Mouse (Mus musculus) stomach, embryonic 15.5 days (tissue): ENCODE results near the gene Ankrd52. TPM values are rescaled to one million over a fixed set of nuclear protein-coding genes. Genes with fewer than 3 reads are reported as not detected.
A peak's percentile ranks its signal among the peaks of the same experiment; 100 is the strongest.

Source experiments
- ATAC-seq: fragments of 200-750 bp; cut with Nextera tagmentation; 2 replicates; pipeline ENCODE4 v1.8.0; 2017; ENCODE audit warnings: low read depth, moderate number of reproducible peaks, moderate TSS enrichment; ENCODE audit not compliant: insufficient read depth, low FRiP score
- H3K27ac ChIP-seq: fragments of 300-500 bp; sonication (generic); 2 replicates; pipeline ENCODE4 v1.5.1; 2015; ENCODE audit warnings: mild to moderate bottlenecking, inconsistent platforms
- H3K27me3 ChIP-seq: fragments of 300-500 bp; sonication (generic); replicated peaks from 2 replicates; pipeline ENCODE4 v1.6.1; 2015; ENCODE audit warnings: inconsistent platforms
- H3K36me3 ChIP-seq: fragments of 300-500 bp; sonication (generic); 2 replicates; pipeline ENCODE4 v1.6.1; 2015; ENCODE audit warnings: inconsistent platforms
- H3K4me1 ChIP-seq: fragments of 300-500 bp; sonication (generic); 2 replicates; pipeline ENCODE4 v1.6.1; 2015; ENCODE audit warnings: inconsistent platforms
- H3K4me2 ChIP-seq: fragments of 300-500 bp; sonication (generic); 2 replicates; pipeline ENCODE4 v1.6.1; 2015; ENCODE audit warnings: mild to moderate bottlenecking, inconsistent platforms
- H3K4me3 ChIP-seq: fragments of 300-500 bp; sonication (generic); replicated peaks from 2 replicates; pipeline ENCODE4 v1.5.1; 2015; ENCODE audit warnings: inconsistent platforms
- H3K9ac ChIP-seq: fragments of 300-500 bp; sonication (generic); 2 replicates; pipeline ENCODE4 v1.6.1; 2015; ENCODE audit warnings: inconsistent platforms
- H3K9me3 ChIP-seq: fragments of 300-500 bp; sonication (generic); 2 replicates; pipeline ENCODE4 v1.6.1; 2016; ENCODE audit warnings: inconsistent platforms
- WGBS: fragments of 180-500 bp; shearing (Covaris S2); methylation state at CpG from one replicate; pipeline ENCODE4 v1.1.7; 2015; 5-methylcytosine and 5-hydroxymethylcytosine counted together
- polyA plus RNA-seq: library from polyadenylated mRNA; unstranded; fragments of >200 nt; fragmentation: Nextera tagmentation; extraction: Ambion mirVana; gene quantifications from 2 replicates; pipeline ENCODE4 v1.2.1, GENCODE M21; 2015

Ankrd52 gene
- polyA plus RNA-seq, 1 experiment from 2014 or later, result 12.8 TPM

DNA sequence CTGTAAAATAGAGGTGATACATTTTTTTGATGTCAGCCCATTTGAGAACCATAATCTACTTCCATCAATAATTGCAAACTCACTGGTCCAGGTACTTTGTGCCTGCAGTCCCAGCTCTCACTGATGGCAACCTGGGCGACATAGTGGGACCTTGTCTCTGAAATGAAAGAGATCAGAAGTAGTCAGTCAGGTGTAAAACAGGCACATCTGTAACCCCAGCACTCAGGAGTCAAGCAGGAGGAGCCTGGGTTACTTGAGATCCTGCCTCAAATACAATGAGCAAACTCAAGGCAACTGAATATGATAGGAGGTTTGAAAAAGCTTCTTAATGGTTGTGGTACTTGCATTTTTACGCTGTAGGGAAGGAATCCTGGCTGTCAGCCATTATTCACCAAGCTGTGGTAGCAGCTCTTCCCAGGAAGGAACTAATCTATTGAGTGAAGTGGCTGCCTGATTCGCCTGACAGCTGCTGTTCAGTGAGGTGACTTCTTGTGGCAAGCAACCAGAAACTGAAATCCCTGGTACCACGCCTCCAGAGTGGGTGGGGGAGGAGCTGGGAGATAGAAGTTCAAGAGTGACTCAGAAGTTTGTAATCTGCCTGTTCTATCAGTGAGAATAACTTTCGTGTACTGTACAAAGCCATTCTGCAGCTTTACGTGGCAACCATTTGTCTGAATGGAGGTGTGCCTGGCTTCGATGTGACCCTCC is 32.2 kb upstream of the Ankrd52 start:
- WGBS, result 21% methylated on average over 7 of the region's 7 CpGs
- Histone ChIP-seq H3K36me3 (no peaks in the 10 kb centered on the region; the same call in 1 of the 2 replicates), H3K4me3 (peak overlapping the region; percentile 10; the same call in 1 of the 2 replicates), H3K27ac (peak overlapping the region; percentile 84), H3K9ac (no peak overlapping the region), H3K4me1 (peaks cover 11% of the 10 kb centered on the region), H3K27me3 (no peaks in the 10 kb centered on the region), H3K4me2 (peak overlapping the region; percentile 34), H3K9me3 (no peaks in the 10 kb centered on the region)
- ATAC-seq, result peak; percentile 86

DNA sequence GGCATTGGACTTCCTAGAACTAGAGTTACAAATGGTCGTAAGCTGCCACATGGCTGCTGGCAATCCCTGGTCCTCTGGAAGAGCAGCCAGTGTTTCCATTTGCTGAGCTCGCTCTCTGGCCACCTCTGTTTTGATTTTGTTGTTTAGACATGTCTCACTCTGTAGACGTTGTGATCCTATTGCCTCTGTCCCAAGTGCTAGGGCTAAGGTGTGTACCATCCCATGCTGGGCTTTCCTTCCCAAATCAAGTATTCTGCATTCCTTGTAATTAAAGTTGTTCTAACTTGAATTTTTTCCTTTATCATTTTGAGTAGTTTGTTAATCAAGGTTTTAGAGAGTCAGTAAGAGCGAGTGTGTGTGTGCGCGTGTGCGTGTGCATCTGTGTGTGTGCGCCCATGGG is 29.4 kb upstream of the Ankrd52 start:
- H3K27ac ChIP-seq, result no peak overlapping the region
- no peak overlapping the region for H3K4me2 ChIP-seq
- WGBS, result 84% methylated on average over 8 of the region's 8 CpGs
- H3K36me3 ChIP-seq, result peaks cover 22% of the 10 kb centered on the region
- H3K4me1 ChIP-seq, result peaks cover 10% of the 10 kb centered on the region
- H3K27me3 ChIP-seq, result no peaks in the 10 kb centered on the region
- no peak for ATAC-seq
- no peak overlapping the region for H3K4me3 ChIP-seq
- no peak overlapping the region for H3K9ac ChIP-seq
- no peaks in the 10 kb centered on the region for H3K9me3 ChIP-seq

DNA sequence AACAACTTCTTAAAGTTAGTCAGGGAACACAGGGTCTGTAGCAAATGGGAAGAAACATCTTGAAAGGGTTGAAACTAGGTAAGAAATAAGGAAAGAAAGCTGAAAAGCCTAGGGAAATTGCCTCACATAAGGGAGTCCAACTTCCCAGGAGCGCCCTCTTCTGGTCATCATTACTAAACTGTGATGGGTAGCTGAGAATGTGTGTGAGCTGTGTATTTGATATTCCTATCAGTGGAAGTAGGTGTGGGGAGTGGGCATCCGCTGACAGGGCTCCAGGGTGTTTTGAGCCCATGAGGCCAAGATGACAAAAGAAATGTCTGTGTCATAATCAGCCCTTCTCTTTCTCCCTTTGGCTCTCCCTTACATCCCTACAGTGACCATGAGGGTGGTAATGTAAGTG is 18.1 kb upstream of the Ankrd52 start:
- H3K36me3 ChIP-seq, result peaks cover 60% of the 10 kb centered on the region

DNA sequence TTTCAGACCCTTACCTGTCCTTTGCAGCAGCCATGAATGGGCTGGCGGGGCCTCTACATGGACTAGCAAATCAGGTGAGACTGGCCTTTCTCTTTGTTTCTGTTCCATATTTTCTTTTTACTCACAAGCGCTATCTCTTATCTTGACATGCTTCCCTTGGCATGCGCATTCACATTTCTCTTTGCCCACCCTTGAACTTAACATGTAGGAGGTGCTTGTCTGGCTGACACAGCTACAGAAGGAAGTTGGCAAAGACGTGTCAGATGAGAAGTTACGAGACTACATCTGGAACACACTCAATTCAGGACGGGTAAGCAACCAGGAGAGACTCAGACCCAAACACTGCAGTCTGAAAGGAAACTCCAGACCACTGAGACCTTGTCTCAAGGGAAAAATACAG is 17.7 kb upstream of the Ankrd52 start:
- H3K36me3 ChIP-seq, result peaks cover 56% of the 10 kb centered on the region

More for the DNA sequence above, 18.1 kb upstream of the Ankrd52 start:
- H3K9ac ChIP-seq, result no peak overlapping the region
- no peak for ATAC-seq
- H3K4me2 ChIP-seq, result no peak overlapping the region
- no peak overlapping the region for H3K27ac ChIP-seq
- H3K4me1 ChIP-seq, result no peaks in the 10 kb centered on the region
- WGBS, result 53% methylated on average over 2 of the region's 2 CpGs
- no peaks in the 10 kb centered on the region for H3K27me3 ChIP-seq
- no peaks in the 10 kb centered on the region for H3K9me3 ChIP-seq
- H3K4me3 ChIP-seq, result no peak overlapping the region

DNA sequence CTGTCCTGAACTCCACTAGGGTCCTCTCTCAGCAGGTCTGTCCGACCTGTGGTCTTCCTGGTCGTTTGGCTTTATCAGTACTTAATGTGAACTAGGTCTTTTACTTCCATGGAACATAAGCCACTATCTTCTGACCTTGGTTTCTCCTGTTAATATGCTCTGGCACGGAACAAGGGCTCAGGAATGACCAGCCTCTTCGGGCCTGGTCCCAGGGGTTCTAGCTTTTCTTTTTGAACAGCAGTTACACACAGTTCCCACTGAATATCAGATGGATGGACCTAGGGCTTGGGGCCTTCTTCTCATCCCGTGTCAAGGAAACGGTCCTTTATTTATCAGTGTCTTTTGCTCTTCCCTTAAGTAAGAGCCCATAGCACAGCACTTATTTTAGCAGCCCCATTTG is 15.1 kb upstream of the Ankrd52 start:
- WGBS, result 88% methylated on average over 6 of the region's 6 CpGs
- no peak overlapping the region for H3K27ac ChIP-seq
- H3K4me2 ChIP-seq, result no peak overlapping the region
- no peaks in the 10 kb centered on the region for H3K4me1 ChIP-seq
- peaks cover 50% of the 10 kb centered on the region for H3K36me3 ChIP-seq
- H3K9me3 ChIP-seq, result no peaks in the 10 kb centered on the region
- no peak overlapping the region for H3K9ac ChIP-seq
- no peaks in the 10 kb centered on the region for H3K27me3 ChIP-seq
- no peak for ATAC-seq
- H3K4me3 ChIP-seq, result no peak overlapping the region

More for the DNA sequence above, 17.7 kb upstream of the Ankrd52 start:
- 82% methylated on average over 6 of the region's 6 CpGs for WGBS
- Histone ChIP-seq H3K9ac (no peak overlapping the region), H3K4me2 (no peak overlapping the region), H3K27ac (no peak overlapping the region), H3K4me1 (no peaks in the 10 kb centered on the region), H3K4me3 (no peak overlapping the region), H3K9me3 (no peaks in the 10 kb centered on the region), H3K27me3 (no peaks in the 10 kb centered on the region)
- ATAC-seq, result no peak

DNA sequence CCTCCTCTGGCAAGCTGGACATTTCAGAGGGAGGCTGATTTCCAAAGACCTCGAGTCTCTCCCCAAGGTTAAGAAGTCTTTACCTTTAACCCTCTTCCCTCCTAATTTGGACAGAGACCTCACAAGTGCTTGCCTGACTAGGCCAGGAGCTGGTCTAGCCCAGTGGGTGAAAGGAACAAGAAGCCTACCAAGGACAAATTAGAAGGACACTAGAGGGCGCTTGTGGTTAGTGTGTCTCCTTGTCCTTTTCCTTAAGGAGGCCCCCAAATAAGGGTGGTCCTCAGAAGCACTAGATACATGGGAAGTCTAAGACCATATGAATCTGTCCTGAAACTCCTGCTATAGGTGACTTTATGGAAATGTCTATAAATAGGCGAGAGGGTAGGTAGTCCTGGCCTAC is 14.3 kb upstream of the Ankrd52 start:
- 48% methylated on average over 3 of the region's 3 CpGs for WGBS
- H3K9me3 ChIP-seq, result no peaks in the 10 kb centered on the region
- no peak for ATAC-seq

DNA sequence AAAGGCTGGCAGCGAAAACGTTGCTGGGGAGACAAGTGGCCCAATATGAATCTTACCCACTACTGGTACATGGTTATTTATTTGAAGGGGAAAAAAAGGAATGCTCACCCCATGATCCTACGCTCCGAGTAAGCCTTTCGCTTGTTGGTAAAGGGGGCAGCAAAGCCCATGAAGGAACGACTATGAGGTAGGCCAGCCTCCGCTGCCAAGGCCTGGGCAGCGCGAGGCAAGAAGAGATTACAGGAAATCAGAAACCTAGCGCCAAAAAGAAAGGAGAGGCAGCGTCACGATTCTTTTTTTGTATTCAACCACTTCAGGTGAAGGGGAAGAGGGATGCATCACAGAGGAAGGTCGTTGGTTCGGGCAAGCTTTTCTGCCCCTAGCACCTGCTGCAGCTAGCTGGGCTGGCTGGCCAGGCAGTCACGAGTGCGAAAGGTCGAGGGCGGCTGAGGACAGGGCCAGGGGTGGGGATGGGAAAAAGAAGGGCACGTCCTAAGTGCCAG is 9.0 kb upstream of the Ankrd52 start:
- Histone ChIP-seq H3K4me1 (peaks cover 15% of the 10 kb centered on the region; the same call in 1 of the 2 replicates), H3K9ac (peak overlapping the region; percentile 74), H3K27me3 (no peaks in the 10 kb centered on the region), H3K36me3 (peaks cover 8% of the 10 kb centered on the region), H3K4me3 (peak overlapping the region; percentile 78), H3K27ac (peak overlapping the region; percentile 96), H3K9me3 (no peaks in the 10 kb centered on the region), H3K4me2 (peak overlapping the region; percentile 90)
- no peak for ATAC-seq
- WGBS, result 15% methylated on average over 19 of the region's 19 CpGs

More for the DNA sequence above, 14.3 kb upstream of the Ankrd52 start:
- no peak overlapping the region for H3K4me3 ChIP-seq
- peaks cover 50% of the 10 kb centered on the region for H3K36me3 ChIP-seq
- 0 out of 2 replicates have a peak, but pooled peaks cover under 1% of the 10 kb centered on the region for H3K4me1 ChIP-seq
- H3K4me2 ChIP-seq, result no peak overlapping the region
- no peak overlapping the region for H3K27ac ChIP-seq
- no peak overlapping the region for H3K9ac ChIP-seq
- H3K27me3 ChIP-seq, result no peaks in the 10 kb centered on the region

DNA sequence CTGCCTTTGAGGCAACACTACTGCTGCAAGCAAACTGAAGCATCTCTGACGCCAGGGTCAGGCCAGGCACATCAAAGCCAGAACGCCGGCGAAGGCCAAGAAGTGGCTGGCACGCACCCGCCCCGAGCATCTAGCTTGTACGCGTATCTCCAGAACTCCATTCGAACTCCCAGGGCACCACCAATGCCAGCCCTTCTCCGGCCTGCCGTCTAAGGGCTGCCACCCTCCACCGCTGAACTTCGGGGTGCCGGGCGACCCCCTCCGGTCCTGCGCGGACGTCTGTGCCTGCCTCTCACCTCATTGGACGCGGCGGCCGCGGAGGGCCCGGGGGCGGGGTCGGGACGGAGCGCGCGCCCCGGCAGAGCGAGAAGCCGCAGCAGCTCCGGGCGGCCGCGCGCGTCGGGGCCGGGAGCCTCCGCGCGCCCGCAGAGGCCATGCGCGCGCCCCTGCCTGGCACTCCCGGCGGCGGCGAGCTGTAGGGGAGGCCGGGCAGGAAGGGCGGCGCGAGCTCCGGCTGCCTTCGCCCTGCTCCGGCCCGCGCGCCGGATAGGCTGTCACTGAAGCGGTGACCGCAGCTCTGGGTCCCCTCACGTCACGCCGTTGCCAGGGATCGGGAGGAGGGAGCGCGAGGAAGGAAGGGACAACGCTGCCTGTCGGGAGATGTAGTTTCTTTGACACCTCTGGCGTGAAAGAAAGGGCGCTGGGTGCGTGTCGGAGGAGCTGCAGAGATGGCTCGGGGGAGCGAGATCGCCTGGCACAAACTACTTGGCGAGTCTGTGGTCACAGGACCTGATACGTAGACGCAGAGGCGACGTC is 8.3 kb upstream of the Ankrd52 start, which contains the start of gene Coq10a:
TSS of gene Coq10a (minus strand) at position 596 of the 816 bp plus-strand sequence.
- peaks cover 1% of the 10 kb centered on the region for H3K36me3 ChIP-seq
- H3K9ac ChIP-seq, result peak within 1 kb of the TSS; percentile 74
- peak; percentile 93 for ATAC-seq
- peak within 1 kb of the TSS; percentile 78 for H3K4me3 ChIP-seq
- no peaks in the 10 kb centered on the region for H3K9me3 ChIP-seq
- peak within 1 kb of the TSS; percentile 96 for H3K27ac ChIP-seq
- peaks cover 15% of the 10 kb centered on the region; the same call in 1 of the 2 replicates for H3K4me1 ChIP-seq
- 0% methylated on average over 87 of the region's 87 CpGs for WGBS
- H3K27me3 ChIP-seq, result no peaks in the 10 kb centered on the region
- peak within 1 kb of the TSS; percentile 90 for H3K4me2 ChIP-seq

DNA sequence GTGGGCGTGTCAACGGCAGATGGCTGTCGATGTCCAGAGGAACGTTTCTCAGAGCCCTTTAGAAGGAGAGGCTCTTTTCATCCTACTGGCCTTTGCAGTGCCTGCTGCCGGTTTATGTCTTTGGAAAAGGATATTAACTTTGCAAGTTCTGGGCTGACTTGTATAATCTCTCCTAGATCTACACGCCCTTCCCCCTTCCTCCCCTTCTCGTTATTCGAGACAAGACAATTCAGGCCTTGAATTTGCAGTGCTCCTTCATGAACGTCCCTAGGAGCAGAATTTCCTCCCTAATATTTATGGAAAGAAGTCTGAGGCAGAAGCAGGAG is 7.7 kb upstream of the Ankrd52 start:
- Histone ChIP-seq H3K9me3 (no peaks in the 10 kb centered on the region), H3K4me2 (peak overlapping the region; percentile 90), H3K36me3 (no peaks in the 10 kb centered on the region), H3K27me3 (no peaks in the 10 kb centered on the region), H3K4me3 (peak overlapping the region; percentile 78), H3K9ac (0 out of 2 replicates have a peak overlapping the region, but pooled peaks have one; percentile 74), H3K4me1 (peaks cover 15% of the 10 kb centered on the region; the same call in 1 of the 2 replicates), H3K27ac (peak overlapping the region; percentile 96)
- no peak for ATAC-seq
- 5% methylated on average over 9 of the region's 9 CpGs for WGBS

DNA sequence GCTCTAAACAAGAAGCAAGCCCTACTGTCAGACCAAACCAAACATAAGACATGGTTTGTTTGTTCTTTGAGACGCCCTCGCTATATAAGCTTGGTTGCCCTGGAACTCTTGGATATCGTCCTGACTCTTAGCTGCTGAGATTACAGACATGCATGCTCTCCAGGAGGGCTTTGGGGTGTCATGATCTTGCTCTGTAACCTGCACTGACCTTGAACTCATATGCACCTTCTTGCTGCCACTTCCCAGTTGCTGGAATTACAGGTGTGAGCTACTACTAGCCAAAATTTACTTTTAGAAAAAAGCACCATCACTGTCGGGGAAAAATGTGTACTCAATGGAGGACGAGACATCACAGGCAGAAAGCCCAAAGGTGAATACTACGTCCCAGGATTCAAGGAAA is 7.3 kb upstream of the Ankrd52 start:
- Histone ChIP-seq H3K36me3 (no peaks in the 10 kb centered on the region), H3K27me3 (no peaks in the 10 kb centered on the region), H3K4me3 (peak overlapping the region; percentile 78), H3K9ac (no peak overlapping the region), H3K27ac (peak overlapping the region; percentile 96), H3K4me1 (peaks cover 15% of the 10 kb centered on the region; the same call in 1 of the 2 replicates), H3K9me3 (no peaks in the 10 kb centered on the region), H3K4me2 (peak overlapping the region; percentile 90)
- no peak for ATAC-seq
- WGBS, result 69% methylated on average over 6 of the region's 6 CpGs

DNA sequence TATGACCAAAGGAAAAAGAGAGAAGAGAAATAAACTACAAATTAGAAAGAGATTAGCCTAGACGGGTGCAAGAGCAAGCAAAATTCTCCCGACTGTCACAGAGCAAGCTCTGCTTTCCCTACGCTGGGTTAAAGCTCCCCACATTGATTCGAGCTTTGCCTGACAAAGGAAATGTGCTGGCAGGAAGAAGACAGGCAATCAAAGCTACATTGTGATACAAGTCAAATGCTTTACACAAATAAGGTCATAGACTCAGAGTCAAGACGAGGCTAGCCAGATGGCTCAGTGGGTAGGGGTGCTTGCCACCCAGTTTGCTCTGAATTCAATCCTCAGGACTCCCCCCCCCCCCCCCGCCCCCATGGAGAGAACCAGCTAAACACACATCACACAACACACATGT is 6.9 kb upstream of the Ankrd52 start:
- Histone ChIP-seq H3K27me3 (no peaks in the 10 kb centered on the region), H3K27ac (no peak overlapping the region), H3K4me1 (peaks cover 15% of the 10 kb centered on the region; the same call in 1 of the 2 replicates), H3K4me3 (no peak overlapping the region), H3K4me2 (no peak overlapping the region), H3K36me3 (no peaks in the 10 kb centered on the region), H3K9me3 (no peaks in the 10 kb centered on the region), H3K9ac (no peak overlapping the region)
- no peak for ATAC-seq
- WGBS, result 67% methylated on average over 6 of the region's 6 CpGs

DNA sequence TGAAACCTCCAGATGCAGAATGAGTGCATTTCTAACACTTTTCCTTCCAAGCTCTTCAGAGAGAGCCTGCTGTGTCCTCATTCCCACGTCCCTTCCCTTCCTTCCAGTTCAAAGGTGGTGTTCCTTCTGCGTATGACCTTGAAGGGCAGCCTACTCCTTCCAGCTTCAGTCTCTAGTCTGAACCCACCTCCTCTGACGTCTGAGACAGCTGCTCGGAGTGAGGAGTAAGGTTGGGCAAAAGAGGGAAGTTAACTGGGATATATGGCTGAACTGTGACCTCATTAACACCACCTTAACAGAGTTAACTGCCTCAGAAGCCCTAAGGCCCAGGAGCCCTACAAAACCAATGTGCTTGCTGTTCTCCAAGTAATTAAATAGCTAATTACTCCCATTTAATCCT is 6.3 kb upstream of the Ankrd52 start:
- Histone ChIP-seq H3K4me2 (no peak overlapping the region), H3K36me3 (no peaks in the 10 kb centered on the region), H3K4me1 (peaks cover 15% of the 10 kb centered on the region; the same call in 1 of the 2 replicates), H3K27me3 (no peaks in the 10 kb centered on the region), H3K4me3 (no peak overlapping the region), H3K9ac (no peak overlapping the region), H3K27ac (no peak overlapping the region), H3K9me3 (no peaks in the 10 kb centered on the region)
- 55% methylated on average over 4 of the region's 4 CpGs for WGBS
- ATAC-seq, result no peak
